Mouse (Mus musculus) macrophage (primary cell): ENCODE data around the gene Olfr851. TPM values are rescaled to one million over a fixed set of nuclear protein-coding genes. Genes with fewer than 3 reads are reported as not detected.

Source experiments
- H3K27ac ChIP-seq: fragments of 350-480 bp; formaldehyde crosslinking; 2 replicates; pipeline ENCODE4 v1.9.0; 2021
- H3K36me3 ChIP-seq: fragments of 350-480 bp; formaldehyde crosslinking; 2 replicates; pipeline ENCODE4 v1.9.0; 2021; ENCODE audit errors: inconsistent target
- H3K4me3 ChIP-seq: fragments of 350-480 bp; formaldehyde crosslinking; 2 replicates; pipeline ENCODE4 v1.9.0; 2021; ENCODE audit errors: inconsistent target
- H3K79me2 ChIP-seq: fragments of 350-480 bp; formaldehyde crosslinking; 2 replicates; pipeline ENCODE4 v1.9.0; 2021; ENCODE audit errors: inconsistent target
- WGBS: methylation state at CpG from one replicate; pipeline ENCODE4 v1.1.7; 2026; ENCODE audit warnings: inconsistent platforms; ENCODE audit not compliant: missing documents; 5-methylcytosine and 5-hydroxymethylcytosine counted together
- polyA plus RNA-seq: library from polyadenylated mRNA; stranded (reverse); fragments of 250-400 nt; gene quantifications from 3 replicates; pipeline ENCODE4 v1.2.4, GENCODE M21; 2018; ENCODE audit warnings: inconsistent platforms
- total RNA-seq, 78 experiments: library from RNA; depleted of rRNA; stranded (reverse); fragments of 250-400 nt; gene quantifications; 1 replicate in 9 of 78; 2 replicates in 24 of 78; 3 replicates in 43 of 78; 4 replicates in 2 of 78; pipeline ENCODE4 v1.2.4; 2018; ENCODE audit warnings: inconsistent platforms in 56 of 78

The Olfr851 gene
- not detected for total RNA-seq (2018; cell fraction: chromatin; rRNA removed)
- not detected for total RNA-seq (2018; cell fraction: cytosol; rRNA removed)
- total RNA-seq (2018; cell fraction: nucleus; rRNA removed): not detected
- polyA plus RNA-seq: not detected in 3 replicates

DNA sequence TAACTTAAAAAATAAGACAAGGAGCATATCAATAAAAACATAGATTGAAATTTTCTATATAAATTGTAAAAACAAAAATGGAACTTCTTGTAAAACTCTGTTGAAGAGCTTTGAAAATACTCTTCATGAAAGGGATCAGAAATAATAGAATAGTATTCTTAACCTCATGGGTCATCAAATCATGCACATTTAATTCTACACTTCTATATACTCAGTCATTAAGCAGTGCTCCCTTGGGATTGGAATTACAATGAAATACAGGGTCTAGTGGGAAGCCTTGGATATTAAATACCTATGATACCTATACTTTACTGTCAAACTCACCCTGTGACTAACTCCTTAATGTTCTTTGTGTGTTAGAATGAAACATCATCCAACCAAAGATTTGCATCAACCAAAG is at the start of gene Olfr851:
TSS of gene Olfr851 (plus strand) at position 301 of the 400 bp plus-strand sequence.
- no peaks in the 10 kb centered on the region for H3K79me2 ChIP-seq
- H3K4me3 ChIP-seq: no peak within 1 kb of the TSS
- no peaks in the 10 kb centered on the region for H3K36me3 ChIP-seq
- H3K27ac ChIP-seq: no peak within 1 kb of the TSS

DNA sequence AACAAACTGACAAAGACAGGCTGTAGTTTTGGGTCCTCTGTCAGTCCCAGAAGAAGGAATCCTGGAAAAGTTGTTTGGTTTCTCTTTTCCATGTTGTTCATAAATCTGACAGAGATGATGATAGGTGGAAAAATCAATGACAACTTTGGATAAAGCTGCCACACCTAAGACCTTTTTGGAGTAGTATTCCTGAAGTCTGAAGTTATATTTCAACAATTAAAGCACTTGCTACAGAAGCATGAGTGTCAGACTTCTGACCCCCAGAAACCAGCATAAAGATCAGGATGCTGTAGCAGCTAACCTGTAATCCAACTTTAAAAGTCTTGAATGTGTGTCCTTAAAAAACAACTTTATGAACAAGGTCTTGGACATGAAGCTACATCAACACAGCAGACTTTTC is 14.9 kb upstream of the Olfr851 start, which contains the start of gene Olfr850:
TSS of gene Olfr850 (minus strand) at position 101 of the 400 bp plus-strand sequence.
- Histone ChIP-seq H3K36me3 (no peaks in the 10 kb centered on the region), H3K4me3 (no peak within 1 kb of the TSS), H3K27ac (no peak within 1 kb of the TSS), H3K79me2 (no peaks in the 10 kb centered on the region)

DNA sequence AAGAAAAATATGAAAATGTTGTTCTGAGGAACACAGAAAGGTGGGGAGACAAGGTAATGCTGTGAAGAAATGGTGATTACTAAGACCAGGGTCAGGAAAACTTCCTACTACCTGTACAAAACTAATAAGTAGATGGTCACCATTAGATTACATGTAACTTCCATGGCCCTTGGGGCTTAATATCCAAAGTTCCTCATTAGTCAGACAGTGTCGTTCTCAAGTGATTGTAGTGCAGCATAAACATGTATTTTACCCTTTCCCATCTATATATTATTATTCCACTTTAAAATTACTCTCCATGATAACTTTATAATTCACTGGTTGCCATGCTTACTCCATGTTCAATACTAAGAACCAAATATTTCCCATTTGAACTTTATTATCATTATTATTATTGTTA is 47.9 kb downstream of the Olfr851 start, which contains the start of gene Olfr853:
TSS of gene Olfr853 (minus strand) at position 101 of the 400 bp plus-strand sequence.
- no peaks in the 10 kb centered on the region for H3K79me2 ChIP-seq
- no peak within 1 kb of the TSS for H3K27ac ChIP-seq
- no peaks in the 10 kb centered on the region for H3K36me3 ChIP-seq
- WGBS: 87% methylated on average over 1 of the region's 1 CpGs
- H3K4me3 ChIP-seq: no peak within 1 kb of the TSS

Other genes with a start within 250 kb of the Olfr851 start
- gene Olfr843, start 241.3 kb upstream of the Olfr851 start, polyA plus RNA-seq: not detected in 3 replicates
- not detected in 3 replicates for gene Olfr844, start 176.9 kb upstream of the Olfr851 start, polyA plus RNA-seq
- gene Olfr845, start 156.8 kb upstream of the Olfr851 start, polyA plus RNA-seq: not detected in 3 replicates
- not detected in 3 replicates for gene Olfr846, start 129.3 kb upstream of the Olfr851 start, polyA plus RNA-seq
- gene Olfr847, start 114.6 kb upstream of the Olfr851 start, polyA plus RNA-seq: not detected in 3 replicates
- not detected in 3 replicates for gene Olfr849, start 53.0 kb upstream of the Olfr851 start, polyA plus RNA-seq
- not detected in 3 replicates for gene Olfr850, start 15.0 kb upstream of the Olfr851 start, polyA plus RNA-seq
- gene Olfr853, start 47.8 kb downstream of the Olfr851 start, polyA plus RNA-seq: not detected in 3 replicates
- not detected in 3 replicates for gene Olfr854, start 74.1 kb downstream of the Olfr851 start, polyA plus RNA-seq
- gene Olfr855, start 89.3 kb downstream of the Olfr851 start, polyA plus RNA-seq: not detected in 3 replicates
- 6.9 to 10.8 TPM (median 8.5 TPM) in 3 replicates for gene Zfp317, start 128.8 kb downstream of the Olfr851 start, polyA plus RNA-seq
- gene Olfr857, start 216.1 kb downstream of the Olfr851 start, polyA plus RNA-seq: not detected in 3 replicates